Mouse (Mus musculus) erythroblast, embryonic 14.5 days (primary cell): ENCODE data around the gene Prps1l1.

ENCODE experiments used
- GATA1 ChIP-seq: IDR thresholded peaks from 2 replicates; pipeline ENCODE4 v1.6.1; 2012; ENCODE audit warnings: low read length, inconsistent platforms, mixed read lengths
- TAL1 ChIP-seq: IDR thresholded peaks from 3 replicates; pipeline ENCODE4 v1.6.1; 2012; ENCODE audit warnings: low read length, inconsistent platforms, mixed read lengths

DNA sequence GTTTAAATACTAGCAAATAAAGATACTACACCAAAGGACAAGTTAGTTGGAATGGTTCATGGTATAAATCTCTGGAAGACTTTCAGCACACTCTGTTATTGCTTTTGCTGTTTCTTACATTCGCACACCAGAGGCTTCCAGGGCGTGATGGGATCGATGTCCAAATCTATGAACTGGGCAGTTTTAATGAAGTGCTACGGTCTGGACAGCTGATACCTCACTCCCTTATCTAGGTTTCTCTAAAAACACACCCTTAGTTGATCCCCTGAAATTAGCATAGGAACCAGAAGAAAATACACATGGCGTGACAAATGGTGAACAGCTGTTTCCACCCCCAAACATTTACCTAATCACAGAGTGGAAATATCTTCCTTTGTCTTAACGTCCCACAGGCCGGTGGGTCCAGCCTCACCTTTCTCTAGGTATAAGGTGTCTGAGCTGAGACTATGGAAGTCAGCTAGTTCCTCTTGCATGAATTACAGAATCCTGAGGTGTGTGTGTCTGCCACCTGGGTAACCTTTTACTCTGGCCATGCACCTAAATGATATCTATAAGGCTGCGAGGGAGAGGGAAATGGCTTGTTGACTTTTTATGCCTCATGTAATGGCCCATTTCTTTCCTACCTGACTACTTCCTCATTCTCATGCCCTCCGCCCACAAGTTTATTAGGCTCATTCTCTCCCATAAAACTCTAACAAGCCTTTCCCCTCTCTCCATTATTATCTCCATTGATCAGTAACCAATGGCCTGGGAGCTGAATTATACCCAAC, 32.1 kb downstream of the Prps1l1 start:
- TF ChIP-seq TAL1 (no peak), GATA1 (no peak)
